Mouse (Mus musculus) hindbrain, postnatal 0 days (tissue): ENCODE measurements at regions not wholly inside any gene's neighbourhood (a gene's known extent, or its start where the extent isn't known, plus 50 kb on each side); places are given as distances from the start of the nearest gene placed in this dataset.
A peak's percentile ranks its signal among the peaks of the same experiment; 100 is the strongest.

Experiments used
- ATAC-seq: fragments of 200-750 bp; cut with Nextera tagmentation; 2 replicates; pipeline ENCODE4 v1.8.0; 2017; ENCODE audit warnings: mild to moderate bottlenecking, moderate TSS enrichment, moderate library complexity
- DNase-seq: peaks from one replicate; pipeline ENCODE4 v3.0.0-alpha.2; 2015; ENCODE audit warnings: low spot score
- H3K27ac ChIP-seq: fragments of 300-500 bp; sonication (generic); 2 replicates; pipeline ENCODE4 v1.5.1; 2014; ENCODE audit warnings: mild to moderate bottlenecking
- H3K27me3 ChIP-seq: fragments of 300-500 bp; sonication (generic); 2 replicates; pipeline ENCODE4 v1.6.1; 2014; ENCODE audit warnings: low read length, mixed read lengths; ENCODE audit not compliant: insufficient read depth
- H3K36me3 ChIP-seq: fragments of 300-500 bp; sonication (generic); 2 replicates; pipeline ENCODE4 v1.6.1; 2014; ENCODE audit warnings: low read length, mixed read lengths; ENCODE audit not compliant: insufficient read depth
- H3K4me1 ChIP-seq: fragments of 300-500 bp; sonication (generic); 2 replicates; pipeline ENCODE4 v1.6.1; 2014; ENCODE audit warnings: antibody characterized with exemption, low read length, mixed read lengths; ENCODE audit not compliant: insufficient read depth
- H3K4me2 ChIP-seq: fragments of 300-500 bp; sonication (generic); 2 replicates; pipeline ENCODE4 v1.6.1; 2014; ENCODE audit warnings: low read depth, mild to moderate bottlenecking, low read length, moderate library complexity, mixed read lengths
- H3K4me3 ChIP-seq: fragments of 300-500 bp; sonication (generic); 2 replicates; pipeline ENCODE4 v1.5.1; 2014; ENCODE audit warnings: low read length
- H3K9ac ChIP-seq: fragments of 300-500 bp; sonication (generic); replicated peaks from 2 replicates; pipeline ENCODE4 v1.6.1; 2014; ENCODE audit warnings: mild to moderate bottlenecking, low read length, moderate library complexity, mixed read lengths
- H3K9me3 ChIP-seq: fragments of 300-500 bp; sonication (generic); 2 replicates; pipeline ENCODE4 v1.6.1; 2016; ENCODE audit warnings: low read length, mixed read lengths
- CTCF ChIP-seq: IDR thresholded peaks from 2 replicates; pipeline ENCODE4 v1.5.1; 2016; ENCODE audit warnings: antibody characterized with exemption, control low read depth, low read depth
- WGBS: fragments of 180-500 bp; shearing (Covaris S2); extraction: QIAGEN DNeasy Blood & Tissue Kit; methylation state at CpG from one replicate; pipeline ENCODE4 v1.1.7; 2014; 5-methylcytosine and 5-hydroxymethylcytosine counted together

GRCm38 (mm10) chr1:105908029-105908876 is 82.0 kb upstream of the Zcchc2 start:
- no peak overlapping the region for H3K9ac ChIP-seq
- H3K27ac ChIP-seq = peak overlapping the region; percentile 58; the same call in 1 of the 2 replicates
- peak; percentile 41 for ATAC-seq
- no peak overlapping the region for H3K4me3 ChIP-seq
- H3K27me3 ChIP-seq = no peaks in the 10 kb centered on the region
- H3K9me3 ChIP-seq = no peaks in the 10 kb centered on the region
- TF ChIP-seq CTCF = no peak
- peak; percentile 55 for DNase-seq
- H3K36me3 ChIP-seq = no peaks in the 10 kb centered on the region
- no peak overlapping the region for H3K4me2 ChIP-seq
- 24% methylated on average over 15 of the region's 15 CpGs for WGBS
- peaks cover 15% of the 10 kb centered on the region; the same call in 1 of the 2 replicates for H3K4me1 ChIP-seq

- Histone ChIP-seq H3K27me3 (no peaks in the 10 kb centered on the region), H3K4me3 (no peak overlapping the region), H3K9ac (no peak overlapping the region), H3K36me3 (no peaks in the 10 kb centered on the region), H3K4me1 (peaks cover 15% of the 10 kb centered on the region; the same call in 1 of the 2 replicates), H3K9me3 (no peaks in the 10 kb centered on the region), H3K4me2 (no peak overlapping the region), H3K27ac (no peak overlapping the region)
- WGBS = 76% methylated on average over 4 of the region's 4 CpGs
- no peak for DNase-seq
- no peak for TF ChIP-seq CTCF
- no peak for ATAC-seq
These were observed 81.1 kb upstream of the Zcchc2 start for GRCm38 (mm10) chr1:105909121-105909520.

GRCm38 (mm10) chr1:105911714-105912113 is 78.5 kb upstream of the Zcchc2 start:
- H3K36me3 ChIP-seq = no peaks in the 10 kb centered on the region
- 54% methylated on average over 3 of the region's 3 CpGs for WGBS
- TF ChIP-seq CTCF = no peak
- H3K4me3 ChIP-seq = no peak overlapping the region
- H3K27me3 ChIP-seq = no peaks in the 10 kb centered on the region
- H3K4me2 ChIP-seq = no peak overlapping the region
- no peak overlapping the region for H3K27ac ChIP-seq
- ATAC-seq (no peak), DNase-seq (no peak)
- no peak overlapping the region for H3K9ac ChIP-seq
- H3K9me3 ChIP-seq = no peaks in the 10 kb centered on the region
- peaks cover 9% of the 10 kb centered on the region; the same call in 1 of the 2 replicates for H3K4me1 ChIP-seq

- WGBS = 89% methylated on average over 4 of the region's 4 CpGs
These were observed 68.4 kb upstream of the Zcchc2 start for GRCm38 (mm10) chr1:105921842-105922241.

GRCm38 (mm10) chr1:105922586-105922985 is 67.6 kb upstream of the Zcchc2 start:
- Histone ChIP-seq H3K4me3 (no peak overlapping the region), H3K4me2 (no peak overlapping the region), H3K27ac (no peak overlapping the region), H3K9me3 (no peaks in the 10 kb centered on the region), H3K27me3 (no peaks in the 10 kb centered on the region), H3K9ac (no peak overlapping the region), H3K36me3 (no peaks in the 10 kb centered on the region), H3K4me1 (no peaks in the 10 kb centered on the region)
- TF ChIP-seq CTCF = no peak
- DNase-seq (no peak), ATAC-seq (no peak)

More at GRCm38 (mm10) chr1:105921842-105922241, 68.4 kb upstream of the Zcchc2 start:
- H3K36me3 ChIP-seq = no peaks in the 10 kb centered on the region
- no peaks in the 10 kb centered on the region for H3K9me3 ChIP-seq
- no peaks in the 10 kb centered on the region for H3K27me3 ChIP-seq
- H3K27ac ChIP-seq = no peak overlapping the region
- H3K9ac ChIP-seq = no peak overlapping the region
- H3K4me1 ChIP-seq = no peaks in the 10 kb centered on the region
- no peak overlapping the region for H3K4me3 ChIP-seq
- no peak overlapping the region for H3K4me2 ChIP-seq
- no peak for ATAC-seq
- no peak for TF ChIP-seq CTCF
- DNase-seq = no peak

- no peak for DNase-seq
- TF ChIP-seq CTCF = no peak
- no peak for ATAC-seq
- Histone ChIP-seq H3K4me2 (no peak overlapping the region), H3K9me3 (no peaks in the 10 kb centered on the region), H3K27me3 (no peaks in the 10 kb centered on the region), H3K9ac (no peak overlapping the region), H3K4me3 (no peak overlapping the region), H3K27ac (no peak overlapping the region), H3K36me3 (no peaks in the 10 kb centered on the region), H3K4me1 (no peaks in the 10 kb centered on the region)
- 79% methylated on average over 3 of the region's 3 CpGs for WGBS
These were observed 67.2 kb upstream of the Zcchc2 start for GRCm38 (mm10) chr1:105923001-105923400.
